Mouse (Mus musculus): ENCODE results near the gene Wfdc10.

DNA sequence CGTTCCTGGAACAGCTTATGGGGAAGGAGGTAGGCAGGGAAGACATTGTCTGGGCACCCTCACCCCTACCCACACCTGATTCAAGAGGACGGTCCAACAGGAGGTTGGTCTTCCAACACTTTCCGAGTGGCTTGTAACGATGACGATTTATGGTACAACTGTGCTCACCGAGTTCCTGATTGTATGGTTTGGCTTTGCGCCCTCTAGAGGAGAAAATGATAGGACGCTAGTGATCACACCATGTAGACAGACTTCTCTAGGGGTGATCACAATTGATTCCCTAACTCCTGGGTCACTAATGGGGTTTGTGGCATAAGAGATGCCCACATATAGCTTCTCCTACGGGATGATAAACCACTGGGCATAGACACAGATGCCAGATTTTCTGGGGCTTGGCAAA lies 20.6 kb upstream of the Wfdc10 start:
- TF ChIP-seq CTCF (IDR thresholded peaks at IDR 0.05; ENCODE audit: low read depth, low read length) (no peak), POLR2A (IDR thresholded peaks at IDR 0.05; ENCODE audit: extremely low read depth, insufficient read depth, low read length) (no peak)

Data from liver, adult 2 months (tissue).